Mouse (Mus musculus): ENCODE results near the gene Atrip.
A peak's percentile ranks its signal among the peaks of the same experiment; 100 is the strongest.

Gene Atrip

DNA sequence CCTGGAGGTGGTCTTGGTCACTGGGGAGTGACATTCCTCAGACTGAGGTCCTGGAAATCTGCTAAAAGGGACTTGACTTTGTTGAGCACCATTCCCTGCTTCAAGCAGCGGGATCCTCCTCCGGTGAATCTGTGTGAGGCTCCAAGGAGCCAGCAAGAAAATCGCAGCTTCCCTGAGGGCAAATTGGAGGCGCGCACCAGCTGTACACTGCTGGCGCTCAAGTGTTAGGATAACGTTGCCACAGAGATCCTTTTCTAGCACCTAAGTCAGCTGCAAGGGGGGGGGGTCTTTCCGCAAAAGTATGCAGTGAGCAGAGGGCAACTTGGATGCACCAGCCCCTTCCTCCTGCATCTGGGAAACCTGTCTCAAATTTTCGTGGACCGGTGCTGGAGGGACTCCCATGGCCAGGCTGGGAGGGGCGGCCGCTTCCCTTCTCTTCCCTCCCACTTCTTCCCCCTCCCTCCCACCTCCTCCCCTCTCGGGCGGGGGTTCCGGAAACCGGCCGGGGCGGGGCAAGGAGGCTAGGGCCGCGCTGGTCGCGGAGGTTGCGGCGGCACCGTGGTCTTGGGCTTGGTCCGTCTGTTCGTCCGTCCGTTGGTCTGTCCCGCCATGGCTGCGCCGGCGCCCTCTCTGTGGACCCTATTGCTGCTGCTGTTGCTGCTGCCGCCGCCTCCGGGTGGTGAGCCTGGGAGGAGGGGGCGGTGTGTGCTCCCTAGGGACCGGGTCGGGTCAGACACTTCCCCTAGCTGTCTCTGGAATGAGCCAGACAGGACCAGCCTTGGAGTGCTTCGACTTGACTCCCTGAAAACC lies 35.6 kb downstream of the Atrip start, which contains the start of gene Shisa5:
TSS of gene Shisa5 (plus strand) at position 480 of the 810 bp plus-strand sequence.
- DNase-seq (ENCODE audit: low spot score), result peak; percentile 77

GRCm38 (mm10) chr9:109032435-109032834 lies 41.5 kb downstream of the Atrip start:
- DNase-seq (ENCODE audit: low spot score), result no peak

- no peak for DNase-seq (ENCODE audit: low spot score)
These were observed 42.2 kb downstream of the Atrip start for GRCm38 (mm10) chr9:109031686-109032085.

DNA sequence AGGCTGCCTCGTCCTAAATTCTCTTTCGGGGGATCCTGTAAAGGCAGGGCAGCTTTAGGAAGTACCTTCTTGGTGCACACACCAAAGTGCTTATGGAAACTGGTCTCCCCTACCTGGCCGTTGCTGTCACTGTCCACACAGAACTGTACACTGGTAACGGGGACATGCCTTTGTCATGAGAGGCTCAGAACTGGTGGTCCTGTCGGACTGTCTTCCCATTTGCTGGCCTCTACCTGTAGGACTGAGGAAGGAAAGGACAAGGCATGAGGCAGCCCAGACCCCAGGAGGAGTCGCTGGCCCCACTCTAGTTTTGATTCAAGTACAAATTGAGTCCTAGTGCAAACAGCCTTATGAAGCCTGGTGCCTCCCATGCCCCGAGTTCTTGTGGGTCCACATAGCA lies 42.9 kb downstream of the Atrip start:
- DNase-seq (ENCODE audit: low spot score), result no peak

DNA sequence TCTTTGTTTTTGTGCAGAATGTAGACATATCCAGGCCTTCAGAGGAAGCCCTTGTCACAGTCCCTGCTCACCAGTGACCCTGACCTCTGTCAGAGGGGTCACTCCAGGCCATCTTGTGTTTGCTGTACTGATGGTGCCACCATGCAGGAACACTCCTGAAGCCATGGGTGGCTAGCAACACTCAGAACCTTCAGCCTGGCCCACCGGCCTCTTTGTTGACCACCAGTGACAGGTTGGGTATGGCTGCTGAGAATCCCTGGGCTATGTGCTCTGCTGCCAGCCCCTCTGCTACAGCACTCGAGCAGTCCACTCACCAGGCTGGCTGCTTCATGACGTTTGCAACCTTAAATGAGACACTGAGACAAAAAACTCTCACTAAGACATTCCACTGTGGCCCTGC lies 43.6 kb downstream of the Atrip start:
- no peak for DNase-seq (ENCODE audit: low spot score)

- DNase-seq (ENCODE audit: low spot score), result no peak
These were observed 45.0 kb downstream of the Atrip start for GRCm38 (mm10) chr9:109028919-109029318.

GRCm38 (mm10) chr9:109028421-109028820 lies 45.5 kb downstream of the Atrip start:
- DNase-seq (ENCODE audit: low spot score), result no peak

GRCm38 (mm10) chr9:109027521-109027920 lies 46.4 kb downstream of the Atrip start:
- no peak for DNase-seq (ENCODE audit: low spot score)

DNA sequence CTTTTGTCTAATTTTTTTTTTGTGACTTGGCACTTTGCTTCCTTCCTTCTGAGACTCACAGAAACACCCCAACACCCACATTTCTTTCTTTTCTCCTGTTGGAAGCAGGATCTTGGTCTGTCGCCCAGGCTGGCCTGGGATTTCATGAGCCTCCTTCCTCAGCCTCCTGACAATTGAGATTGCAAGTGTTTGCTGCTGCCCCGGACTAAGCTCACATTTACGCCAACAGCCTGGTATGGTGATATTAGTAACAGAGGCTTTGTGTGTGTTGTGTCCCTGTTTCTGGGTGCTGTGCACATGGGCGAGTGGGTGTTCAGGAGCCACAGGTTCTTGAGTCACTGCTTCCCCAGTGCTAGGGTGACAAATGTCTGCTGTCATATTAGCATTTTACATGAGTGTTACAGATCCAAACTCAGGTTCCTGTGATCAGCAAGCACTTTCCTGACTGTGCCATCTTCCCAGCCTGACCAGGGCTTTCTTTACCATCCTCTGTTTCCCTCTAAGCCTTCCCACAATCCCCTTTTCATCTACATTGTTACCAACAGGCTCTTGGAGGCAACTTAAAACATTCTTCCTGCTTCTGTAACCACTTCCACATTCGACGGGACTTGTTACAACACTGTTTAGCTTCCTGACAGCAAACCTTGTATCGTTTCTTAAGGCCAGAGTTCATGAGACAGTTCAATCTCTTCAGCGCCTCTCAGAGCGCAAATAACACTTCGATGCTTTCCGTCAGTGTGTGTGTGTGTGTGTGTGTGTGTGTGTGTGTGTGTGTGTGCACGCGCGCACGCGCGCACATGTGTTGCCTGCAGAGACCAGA lies 50.8 kb downstream of the Atrip start:
- no peak for DNase-seq (ENCODE audit: low spot score)

DNA sequence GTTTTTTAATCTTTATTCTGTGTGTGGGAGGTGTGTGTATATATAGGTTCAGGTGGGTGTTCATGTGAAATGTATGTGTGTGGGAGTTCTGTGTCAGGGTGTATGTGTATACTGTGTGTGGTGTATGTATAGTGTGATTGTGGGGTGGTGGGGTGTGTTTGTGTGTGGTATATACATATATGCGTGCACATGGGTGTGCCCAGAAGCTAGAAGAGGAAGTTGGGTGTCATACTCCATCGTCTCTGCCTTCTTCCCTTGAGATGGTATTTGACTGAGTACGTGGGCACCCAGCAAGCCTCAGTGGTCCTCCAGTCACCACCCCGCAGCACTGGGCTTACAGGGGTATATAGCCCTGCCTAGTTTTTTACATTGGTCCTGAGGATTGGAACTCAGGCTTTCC lies 52.5 kb downstream of the Atrip start:
- DNase-seq (ENCODE audit: low spot score), result no peak

DNA sequence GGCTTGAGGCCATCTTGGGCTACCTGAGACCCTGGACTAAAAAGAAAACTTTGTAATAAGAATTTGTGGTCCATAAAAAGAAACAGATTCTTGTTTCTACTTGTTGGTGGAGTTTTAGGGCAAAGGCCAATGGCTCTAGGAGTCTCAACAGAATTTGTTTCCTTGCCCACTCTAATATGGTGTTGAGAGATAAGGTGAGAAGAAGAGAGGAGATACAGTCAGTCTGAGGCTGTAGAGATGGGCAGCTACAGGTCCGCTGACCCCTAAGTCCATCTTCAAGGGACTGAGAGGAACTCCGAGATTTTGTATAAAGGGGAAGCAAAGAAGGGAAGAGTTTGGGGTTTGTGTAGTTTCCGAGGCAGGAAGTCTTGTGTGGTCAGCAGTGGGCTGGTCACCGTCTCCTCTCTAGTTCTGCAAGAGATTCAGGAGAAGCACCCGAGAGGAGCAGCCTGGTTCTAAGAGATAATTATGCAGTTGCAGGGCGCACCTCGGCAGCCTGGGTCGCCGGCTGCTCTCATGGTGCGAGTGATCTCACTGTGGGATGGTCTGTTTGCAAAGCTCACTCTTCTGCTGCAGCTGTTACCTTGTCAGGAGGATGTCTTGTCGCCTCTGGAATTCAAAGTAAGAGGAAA lies 56.8 kb downstream of the Atrip start:
- no peak for DNase-seq (ENCODE audit: low spot score)

- DNase-seq (ENCODE audit: low spot score), result no peak
These were observed 58.5 kb downstream of the Atrip start for GRCm38 (mm10) chr9:109015397-109015796.

DNA sequence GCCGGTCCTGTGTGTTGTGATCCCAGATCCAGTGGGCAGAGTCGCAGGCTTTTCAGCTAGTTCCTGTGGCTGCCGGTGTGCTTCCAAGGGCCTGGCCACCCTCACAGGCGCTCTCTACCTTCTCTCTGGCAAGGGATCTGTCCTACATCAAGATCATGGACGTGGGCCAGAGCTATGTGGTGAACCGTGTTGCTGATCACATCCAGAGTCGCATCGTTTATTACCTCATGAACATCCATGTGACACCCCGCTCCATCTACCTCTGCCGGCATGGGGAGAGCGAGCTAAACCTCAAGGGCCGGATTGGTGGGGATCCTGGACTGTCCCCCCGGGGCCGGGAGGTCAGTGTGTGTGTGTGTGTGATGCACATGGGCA lies 63.6 kb downstream of the Atrip start:
- no peak for DNase-seq (ENCODE audit: low spot score)

GRCm38 (mm10) chr9:109009636-109010315 lies 64.1 kb downstream of the Atrip start:
- peak; percentile 36 for DNase-seq (ENCODE audit: low spot score)

GRCm38 (mm10) chr9:109008994-109009635 lies 64.8 kb downstream of the Atrip start:
- DNase-seq (ENCODE audit: low spot score), result no peak

DNA sequence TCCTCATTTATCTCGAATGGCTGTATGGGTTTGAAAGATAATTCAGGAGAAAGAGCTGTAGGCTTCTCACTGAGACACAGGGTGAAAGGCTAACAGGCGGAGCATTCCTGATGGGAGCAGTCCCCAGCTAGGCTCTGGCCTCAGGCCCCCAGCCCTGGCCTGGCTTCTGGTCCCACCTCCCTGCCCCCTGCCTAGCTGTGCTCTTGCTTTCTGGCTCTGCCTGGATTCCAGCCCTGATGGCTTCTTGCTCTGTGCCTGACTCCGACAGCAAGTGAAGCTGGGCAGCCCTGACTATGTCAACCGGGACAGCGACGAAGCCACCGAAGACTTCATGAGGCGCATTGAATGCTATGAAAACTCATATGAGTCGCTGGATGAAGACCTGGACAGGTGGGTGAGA lies 65.8 kb downstream of the Atrip start:
- no peak for DNase-seq (ENCODE audit: low spot score)

Data from embryo, embryonic 10 days (tissue).